Mouse (Mus musculus) liver, embryonic 16.5 days (tissue): Measurements from ENCODE around the gene Slc6a6. TPM values are rescaled to one million over a fixed set of nuclear protein-coding genes. Genes with fewer than 3 reads are reported as not detected.

Experiments
- ATAC-seq: fragments of 200-750 bp; cut with Nextera tagmentation; 2 replicates; pipeline ENCODE4 v1.8.0; 2017; ENCODE audit warnings: low read depth, mild to moderate bottlenecking, moderate number of reproducible peaks, moderate library complexity
- H3K27ac ChIP-seq: fragments of 300-500 bp; sonication (generic); 2 replicates; pipeline ENCODE4 v1.5.1; 2014; ENCODE audit warnings: mild to moderate bottlenecking, low read length
- H3K27me3 ChIP-seq: fragments of 300-500 bp; sonication (generic); 2 replicates; pipeline ENCODE4 v1.6.1; 2014; ENCODE audit warnings: low read depth, low read length, mixed read lengths; ENCODE audit not compliant: control insufficient read depth, insufficient read depth
- H3K36me3 ChIP-seq: fragments of 300-500 bp; sonication (generic); 2 replicates; pipeline ENCODE4 v1.6.1; 2014; ENCODE audit warnings: mild to moderate bottlenecking; ENCODE audit not compliant: control insufficient read depth, insufficient read depth
- H3K4me1 ChIP-seq: fragments of 300-500 bp; sonication (generic); 2 replicates; pipeline ENCODE4 v1.6.1; 2014; ENCODE audit warnings: low read depth, low read length, mixed read lengths; ENCODE audit not compliant: control insufficient read depth
- H3K4me2 ChIP-seq: fragments of 300-500 bp; sonication (generic); 2 replicates; pipeline ENCODE4 v1.6.1; 2014; ENCODE audit warnings: low read depth, low read length, mixed read lengths
- H3K4me3 ChIP-seq: fragments of 300-500 bp; sonication (generic); 2 replicates; pipeline ENCODE4 v1.5.1; 2014; ENCODE audit warnings: low read depth, mild to moderate bottlenecking, low read length
- H3K9ac ChIP-seq: fragments of 300-500 bp; sonication (generic); 2 replicates; pipeline ENCODE4 v1.6.1; 2014; ENCODE audit warnings: low read depth, low read length
- H3K9me3 ChIP-seq: fragments of 300-500 bp; sonication (generic); replicated peaks from 2 replicates; pipeline ENCODE4 v1.6.1; 2016; ENCODE audit warnings: low read length; ENCODE audit not compliant: control insufficient read depth
- WGBS: fragments of 180-500 bp; shearing (Covaris S2); extraction: QIAGEN DNeasy Blood & Tissue Kit; methylation state at CpG from one replicate; pipeline ENCODE4 v1.1.7; 2014; ENCODE audit not compliant: insufficient replicate concordance; 5-methylcytosine and 5-hydroxymethylcytosine counted together
- polyA plus RNA-seq: library from polyadenylated mRNA; unstranded; fragments of >200 nt; fragmentation: Nextera tagmentation; extraction: Ambion mirVana; gene quantifications from 2 replicates; pipeline ENCODE4 v1.2.1, GENCODE M21; 2015

Gene Slc6a6
- polyA plus RNA-seq, 1 experiment from 2014 or later: 20.5 TPM

DNA sequence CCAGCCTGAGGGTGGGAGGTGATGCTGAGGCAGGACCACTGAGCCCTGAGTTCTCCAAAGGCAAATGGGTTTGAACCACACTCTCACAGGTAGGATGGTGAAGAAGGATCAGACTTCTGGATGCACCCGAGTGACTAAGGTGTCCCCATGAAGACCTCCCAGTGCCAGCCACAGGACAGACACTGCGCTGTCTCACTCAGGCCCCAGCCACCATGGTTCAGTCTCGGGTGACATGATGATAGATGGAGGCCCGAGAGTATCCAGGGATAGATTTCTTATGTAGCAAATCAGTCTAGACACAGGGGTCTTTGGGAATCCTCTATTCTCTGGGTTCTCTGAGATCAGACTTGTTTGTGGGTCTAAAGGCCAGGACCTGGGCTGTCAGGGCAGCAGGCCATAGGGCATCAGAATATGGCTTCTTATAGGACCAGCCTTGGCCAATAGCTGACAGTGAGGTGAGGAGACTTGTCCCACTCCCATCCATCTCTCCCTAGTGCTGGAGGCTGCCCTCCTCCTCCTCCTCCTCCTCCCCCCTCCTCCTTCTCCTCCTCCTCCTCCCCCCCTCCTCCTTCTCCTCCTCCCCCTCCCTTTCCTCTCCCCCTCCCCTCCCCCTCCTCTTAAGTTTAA, 36.8 kb downstream of the Slc6a6 start:
- Histone ChIP-seq H3K9ac (no peak overlapping the region), H3K36me3 (peaks cover 9% of the 10 kb centered on the region), H3K27me3 (no peaks in the 10 kb centered on the region), H3K4me2 (no peak overlapping the region), H3K27ac (no peak overlapping the region), H3K4me3 (no peak overlapping the region), H3K9me3 (no peaks in the 10 kb centered on the region), H3K4me1 (peaks cover 3% of the 10 kb centered on the region)
- 59% methylated on average over 4 of the region's 4 CpGs for WGBS
- no peak for ATAC-seq

DNA sequence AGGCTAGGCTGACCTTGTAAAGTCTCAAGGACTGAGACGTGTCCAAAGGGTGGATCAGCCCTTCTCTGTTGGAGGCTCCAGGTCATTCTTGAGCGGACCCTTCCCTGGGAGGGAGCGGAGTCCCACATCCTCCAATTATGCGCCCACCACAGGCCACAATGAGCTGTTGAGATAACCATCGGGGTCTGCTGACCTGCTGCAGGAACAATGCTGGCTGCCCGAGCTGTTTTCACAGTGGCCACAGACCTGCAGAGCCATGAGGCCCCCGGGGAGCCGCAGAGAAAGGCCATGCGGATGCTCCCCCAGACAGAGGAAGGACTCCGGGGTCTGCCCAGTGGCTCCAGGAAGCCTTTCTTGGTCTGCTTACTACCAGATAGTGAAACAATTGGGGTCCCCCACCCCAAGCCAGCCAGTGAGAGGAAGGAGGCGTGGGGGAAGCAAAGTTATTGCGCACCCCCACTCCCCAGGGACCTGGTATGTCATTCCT, 37.4 kb downstream of the Slc6a6 start:
- WGBS: 49% methylated on average over 12 of the region's 12 CpGs
- ATAC-seq: no peak
- Histone ChIP-seq H3K9me3 (no peaks in the 10 kb centered on the region), H3K27me3 (no peaks in the 10 kb centered on the region), H3K4me3 (no peak overlapping the region), H3K9ac (no peak overlapping the region), H3K4me2 (no peak overlapping the region), H3K36me3 (peaks cover 12% of the 10 kb centered on the region), H3K4me1 (peaks cover 3% of the 10 kb centered on the region), H3K27ac (no peak overlapping the region)

DNA sequence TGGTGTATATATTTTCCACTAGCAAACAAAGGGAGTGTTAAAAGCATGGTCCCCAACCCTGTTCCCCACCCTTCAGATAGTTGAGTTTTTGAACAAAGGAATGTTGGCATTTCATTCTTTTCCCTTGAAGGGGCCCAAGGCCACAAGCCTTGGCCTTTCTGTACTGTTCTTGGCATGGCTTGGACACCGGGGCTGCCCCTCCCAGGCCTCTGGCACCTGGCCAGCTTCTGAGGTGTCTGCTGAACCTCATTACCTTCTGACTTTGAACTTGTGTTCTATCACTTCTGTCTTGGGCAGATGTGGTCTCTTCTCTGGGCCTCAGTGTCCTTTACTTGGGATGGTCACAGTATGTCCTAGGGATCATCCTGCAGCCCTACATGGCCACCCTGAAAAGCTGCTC, 43.5 kb downstream of the Slc6a6 start:
- Histone ChIP-seq H3K4me1 (peaks cover 2% of the 10 kb centered on the region; the same call in 1 of the 2 replicates), H3K27ac (no peak overlapping the region), H3K9ac (no peak overlapping the region), H3K27me3 (no peaks in the 10 kb centered on the region), H3K9me3 (no peaks in the 10 kb centered on the region), H3K36me3 (peaks cover 18% of the 10 kb centered on the region), H3K4me3 (no peak overlapping the region), H3K4me2 (no peak overlapping the region)
- no peak for ATAC-seq
- 83% methylated on average over 1 of the region's 1 CpGs for WGBS

GRCm38 (mm10) chr6:91728939-91729619, 45.2 kb downstream of the Slc6a6 start:
- Histone ChIP-seq H3K4me3 (no peak overlapping the region), H3K36me3 (peaks cover 11% of the 10 kb centered on the region), H3K27ac (no peak overlapping the region), H3K9me3 (no peaks in the 10 kb centered on the region), H3K9ac (no peak overlapping the region), H3K4me2 (no peak overlapping the region), H3K4me1 (peaks cover 2% of the 10 kb centered on the region; the same call in 1 of the 2 replicates), H3K27me3 (no peaks in the 10 kb centered on the region)
- ATAC-seq: peak; percentile 84
- 62% methylated on average over 6 of the region's 6 CpGs for WGBS

- ATAC-seq: no peak
- Histone ChIP-seq H3K4me2 (no peak overlapping the region), H3K27ac (no peak overlapping the region)
Measured at GRCm38 (mm10) chr6:91729677-91730127, 45.8 kb downstream of the Slc6a6 start.

DNA sequence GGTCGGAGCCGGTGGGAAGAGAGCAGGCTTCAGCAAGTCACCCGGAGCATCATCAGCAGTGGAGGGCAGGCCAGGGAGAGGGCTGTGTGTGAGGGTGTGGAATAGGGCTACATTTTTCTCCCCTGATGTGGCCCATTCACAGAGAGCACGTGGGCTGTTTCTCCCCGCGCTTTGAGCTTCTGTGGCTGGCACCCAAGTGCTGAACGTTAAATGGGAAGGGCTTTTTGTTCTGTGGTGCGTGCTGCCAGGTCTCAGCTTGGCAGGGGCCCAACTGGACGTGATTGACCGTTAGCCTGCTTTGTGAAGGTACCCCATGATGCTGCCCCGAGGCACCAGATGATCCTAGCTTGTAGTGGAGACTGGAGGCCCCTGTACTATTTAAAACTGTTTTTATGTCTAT, 48.3 kb downstream of the Slc6a6 start:
- 79% methylated on average over 11 of the region's 11 CpGs for WGBS
- H3K4me3 ChIP-seq: no peak overlapping the region

More at GRCm38 (mm10) chr6:91729677-91730127, 45.8 kb downstream of the Slc6a6 start:
- 69% methylated on average over 12 of the region's 12 CpGs for WGBS
- Histone ChIP-seq H3K9ac (no peak overlapping the region), H3K27me3 (no peaks in the 10 kb centered on the region), H3K9me3 (no peaks in the 10 kb centered on the region), H3K4me3 (no peak overlapping the region), H3K4me1 (peaks cover 2% of the 10 kb centered on the region; the same call in 1 of the 2 replicates), H3K36me3 (peaks cover 11% of the 10 kb centered on the region)

DNA sequence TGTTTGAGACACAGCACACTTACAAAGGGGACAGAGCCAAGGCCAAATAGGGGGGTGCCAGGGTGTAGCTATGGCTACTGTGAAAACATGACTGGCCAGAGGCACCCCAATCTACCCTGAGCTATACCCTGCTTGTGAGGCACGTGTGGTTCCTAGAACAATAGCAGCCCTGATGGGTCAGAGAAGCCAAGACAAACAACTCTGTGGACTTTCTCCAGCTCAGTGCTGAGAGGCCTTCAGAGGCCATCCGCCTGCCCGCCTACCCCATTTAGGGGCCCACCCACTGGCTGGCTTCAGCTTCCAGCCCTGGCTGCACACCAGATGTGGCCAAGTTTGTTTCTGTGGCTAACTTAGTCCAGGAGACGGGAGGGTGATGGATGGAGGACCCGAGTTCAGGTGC, 52.6 kb downstream of the Slc6a6 start:
- H3K27me3 ChIP-seq: no peaks in the 10 kb centered on the region
- H3K4me1 ChIP-seq: peaks cover 3% of the 10 kb centered on the region; the same call in 1 of the 2 replicates
- peaks cover 2% of the 10 kb centered on the region for H3K36me3 ChIP-seq
- H3K9me3 ChIP-seq: no peaks in the 10 kb centered on the region
- H3K4me3 ChIP-seq: no peak overlapping the region
- H3K4me2 ChIP-seq: no peak overlapping the region
- peak overlapping the region; percentile 61 for H3K27ac ChIP-seq
- H3K9ac ChIP-seq: no peak overlapping the region
- WGBS: 58% methylated on average over 5 of the region's 5 CpGs
- peak; percentile 82 for ATAC-seq

More for the DNA sequence above, 48.3 kb downstream of the Slc6a6 start:
- no peak overlapping the region for H3K27ac ChIP-seq
- peaks cover 2% of the 10 kb centered on the region; the same call in 1 of the 2 replicates for H3K36me3 ChIP-seq
- ATAC-seq: no peak
- H3K4me2 ChIP-seq: no peak overlapping the region
- no peaks in the 10 kb centered on the region for H3K27me3 ChIP-seq
- no peak overlapping the region for H3K9ac ChIP-seq
- peaks cover 5% of the 10 kb centered on the region for H3K4me1 ChIP-seq
- no peaks in the 10 kb centered on the region for H3K9me3 ChIP-seq

GRCm38 (mm10) chr6:91737451-91737850, 53.6 kb downstream of the Slc6a6 start:
- no peak for ATAC-seq
- no peak overlapping the region for H3K27ac ChIP-seq
- H3K4me2 ChIP-seq: no peak overlapping the region
- no peaks in the 10 kb centered on the region for H3K27me3 ChIP-seq
- H3K36me3 ChIP-seq: peaks cover 2% of the 10 kb centered on the region
- no peaks in the 10 kb centered on the region for H3K9me3 ChIP-seq
- 74% methylated on average over 7 of the region's 7 CpGs for WGBS
- peaks cover 3% of the 10 kb centered on the region; the same call in 1 of the 2 replicates for H3K4me1 ChIP-seq
- no peak overlapping the region for H3K9ac ChIP-seq
- H3K4me3 ChIP-seq: no peak overlapping the region

- no peak overlapping the region for H3K4me2 ChIP-seq
- no peak overlapping the region for H3K4me3 ChIP-seq
- H3K4me1 ChIP-seq: peaks cover 3% of the 10 kb centered on the region; the same call in 1 of the 2 replicates
- H3K27me3 ChIP-seq: no peaks in the 10 kb centered on the region
- WGBS: 52% methylated on average over 5 of the region's 5 CpGs
- H3K27ac ChIP-seq: no peak overlapping the region
- peaks cover 2% of the 10 kb centered on the region for H3K36me3 ChIP-seq
- no peaks in the 10 kb centered on the region for H3K9me3 ChIP-seq
- H3K9ac ChIP-seq: no peak overlapping the region
- ATAC-seq: no peak
Measured at GRCm38 (mm10) chr6:91738058-91738457, 54.2 kb downstream of the Slc6a6 start.
